Mouse (Mus musculus) thymus, postnatal 25 days (tissue): ENCODE data around the gene Fry.

ENCODE experiments used
- DNase-seq: peaks from one replicate; pipeline ENCODE4 v3.0.0; 2022

Gene Fry

GRCm38 (mm10) chr5:150404867-150405266 lies 286.4 kb downstream of the Fry start:
- no peak for DNase-seq

GRCm38 (mm10) chr5:150408979-150409378 lies 290.5 kb downstream of the Fry start:
- DNase-seq = peak; percentile 7

DNA sequence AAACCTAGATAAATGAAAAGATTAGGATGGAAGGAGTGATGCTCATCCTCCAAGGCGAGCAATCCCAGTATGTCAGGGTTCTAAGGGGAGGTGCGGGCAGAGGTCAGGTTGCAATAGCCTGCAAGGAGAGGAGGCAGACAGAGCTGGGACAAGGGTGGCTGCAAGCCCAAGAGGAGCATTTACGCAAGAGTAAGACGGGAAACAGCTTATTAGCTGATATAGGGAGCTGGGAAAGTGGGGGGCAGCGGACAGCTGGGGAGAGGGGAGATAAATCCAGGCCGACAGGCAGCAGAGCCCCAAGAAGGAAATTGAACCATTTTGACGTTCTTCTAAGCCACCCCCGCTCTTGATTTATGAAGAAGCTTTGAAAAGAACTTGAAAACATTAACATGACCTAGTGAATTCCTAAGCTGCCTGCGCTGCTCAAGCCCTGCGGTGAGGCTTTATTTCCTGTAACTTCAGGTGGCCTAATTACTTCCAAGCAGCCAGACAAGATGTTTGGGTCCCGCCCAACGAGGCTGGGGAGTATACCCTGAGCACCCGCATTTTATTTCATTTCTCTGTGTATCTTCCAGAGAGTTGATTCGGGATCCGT lies 291.1 kb downstream of the Fry start:
- DNase-seq = no peak

DNA sequence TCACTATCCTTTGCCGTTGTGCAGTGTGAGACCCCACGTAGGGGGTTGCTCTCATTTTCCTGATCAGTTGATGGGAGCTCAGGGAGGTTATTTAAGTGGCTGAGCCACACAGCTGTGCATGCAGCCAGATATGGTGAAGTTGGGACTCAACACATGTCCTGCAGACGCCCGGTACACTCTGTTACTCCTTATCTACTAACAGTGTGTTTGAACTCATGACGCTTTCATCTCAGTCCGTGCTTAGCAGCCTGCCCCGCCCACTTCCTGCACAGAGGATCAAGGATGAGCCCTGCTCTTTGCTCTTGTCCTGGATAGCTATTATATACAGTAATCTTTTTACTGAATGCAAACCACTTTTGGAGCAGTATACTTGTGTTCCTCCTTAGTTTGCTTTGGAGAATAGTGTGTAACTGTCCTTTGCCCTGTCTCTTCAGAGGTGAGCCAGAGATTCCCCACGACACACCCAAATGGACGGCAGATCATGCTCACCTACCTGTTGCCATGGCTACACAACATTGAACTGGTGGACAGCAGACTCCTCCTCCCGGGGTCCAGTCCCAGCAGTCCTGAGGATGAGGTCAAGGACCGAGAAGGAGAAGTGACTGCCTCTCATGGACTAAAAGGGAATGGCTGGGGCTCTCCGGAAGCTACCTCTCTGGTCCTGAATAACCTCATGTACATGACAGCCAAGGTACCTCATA lies 294.5 kb downstream of the Fry start:
- no peak for DNase-seq

DNA sequence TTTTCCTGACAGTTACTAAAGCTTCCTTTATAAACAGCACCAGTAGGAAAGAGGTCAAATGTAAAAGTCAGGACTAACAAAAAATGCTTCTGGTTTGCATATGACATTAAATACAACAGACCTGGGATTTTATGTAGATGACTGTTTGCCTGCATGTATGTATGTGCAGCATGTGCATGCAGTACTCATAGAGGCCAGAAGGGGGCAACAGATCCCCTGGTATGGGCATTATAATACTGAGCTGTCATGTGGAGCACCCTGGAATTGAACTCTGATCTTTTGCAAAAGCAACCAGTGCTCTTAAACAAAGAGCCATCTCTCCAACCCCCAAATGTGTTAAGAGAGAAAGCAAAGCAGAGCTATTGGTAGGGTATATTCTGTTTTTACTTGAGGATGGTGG lies 296.4 kb downstream of the Fry start:
- no peak for DNase-seq

DNA sequence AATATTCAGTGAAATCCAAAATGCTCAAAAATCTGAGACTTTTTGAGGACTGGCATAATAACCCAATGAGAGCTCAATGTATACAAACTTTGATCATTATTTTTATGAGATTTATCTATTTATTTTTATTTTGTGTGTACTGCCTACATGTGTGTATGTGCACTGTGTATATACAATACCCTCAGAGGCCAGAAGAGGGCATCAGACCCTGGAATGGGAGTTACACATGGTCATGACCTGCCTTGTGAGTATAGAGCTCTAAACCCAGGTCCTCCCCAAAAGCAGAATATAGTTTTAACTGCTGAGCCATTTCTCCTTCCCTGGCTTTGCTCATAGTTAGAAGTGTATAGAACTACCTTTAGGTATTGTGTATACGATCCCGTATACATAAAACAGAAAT lies 298.8 kb downstream of the Fry start:
- no peak for DNase-seq

DNA sequence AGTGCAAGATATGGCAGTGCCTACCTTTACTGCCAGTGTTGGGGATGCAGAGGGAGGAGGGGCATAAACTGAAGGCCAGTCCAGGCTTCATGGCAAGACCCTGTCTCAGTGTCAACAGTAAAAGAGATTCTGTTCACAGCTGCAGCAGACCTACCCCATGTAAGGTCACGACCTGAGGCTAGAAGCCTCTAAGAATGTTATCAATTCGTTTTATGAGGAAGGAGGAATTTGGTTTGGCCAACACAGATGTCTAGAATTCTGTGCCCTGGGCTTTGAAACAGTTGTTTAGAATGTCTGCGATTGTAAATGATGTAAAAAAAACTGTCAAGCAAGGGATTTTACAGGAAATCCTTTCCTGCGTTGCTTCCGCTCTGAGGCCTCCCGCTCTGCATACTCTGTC lies 299.6 kb downstream of the Fry start:
- no peak for DNase-seq

GRCm38 (mm10) chr5:150425038-150425437 lies 306.6 kb downstream of the Fry start:
- DNase-seq = no peak

GRCm38 (mm10) chr5:150426595-150426994 lies 308.1 kb downstream of the Fry start:
- DNase-seq = peak; percentile 48

GRCm38 (mm10) chr5:150431286-150431685 lies 312.8 kb downstream of the Fry start:
- peak; percentile 37 for DNase-seq

DNA sequence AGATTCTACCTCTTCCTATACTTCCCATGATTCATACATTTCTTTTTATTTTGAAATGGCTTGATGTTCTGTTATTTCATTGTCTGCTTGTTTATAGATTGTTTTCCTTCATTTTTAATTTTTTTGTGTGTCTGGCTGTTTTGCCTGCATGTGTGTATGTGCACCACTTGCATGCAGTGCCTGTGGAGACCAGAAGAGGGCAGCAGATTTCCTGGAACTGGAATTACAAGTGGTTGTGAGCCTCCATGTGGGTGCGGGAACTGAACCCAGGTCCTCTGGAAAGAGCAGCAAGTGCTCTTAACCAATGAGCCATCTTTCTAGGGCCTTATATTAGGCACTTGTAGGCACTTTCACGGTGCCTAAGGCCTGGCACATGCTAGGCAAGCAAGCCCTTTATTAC lies 314.5 kb downstream of the Fry start:
- DNase-seq = no peak

- no peak for DNase-seq
These were observed 318.4 kb downstream of the Fry start for GRCm38 (mm10) chr5:150436629-150437389.

DNA sequence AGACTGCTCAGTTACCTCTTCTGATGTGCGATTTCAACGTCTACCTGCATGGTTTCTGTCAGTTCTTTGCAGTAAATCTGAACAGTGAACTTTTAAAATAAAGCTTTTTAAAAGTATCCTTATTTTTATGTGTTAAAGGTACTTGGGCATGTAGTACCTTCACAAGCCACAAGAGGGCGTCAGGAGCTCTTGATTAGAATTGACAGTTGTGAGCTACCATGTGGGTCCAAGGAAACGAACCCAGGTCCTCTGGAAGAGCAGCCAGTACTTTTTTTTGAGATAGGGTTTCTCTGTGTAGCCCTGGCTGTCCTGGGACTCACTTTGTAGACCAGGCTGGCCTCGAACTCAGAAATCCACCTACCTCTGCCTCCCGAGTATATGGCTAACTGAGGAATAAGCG lies 323.2 kb downstream of the Fry start:
- peak; percentile 26 for DNase-seq

GRCm38 (mm10) chr5:150451281-150452003 lies 333.0 kb downstream of the Fry start:
- no peak for DNase-seq

GRCm38 (mm10) chr5:150452004-150452626 lies 333.7 kb downstream of the Fry start:
- no peak for DNase-seq

DNA sequence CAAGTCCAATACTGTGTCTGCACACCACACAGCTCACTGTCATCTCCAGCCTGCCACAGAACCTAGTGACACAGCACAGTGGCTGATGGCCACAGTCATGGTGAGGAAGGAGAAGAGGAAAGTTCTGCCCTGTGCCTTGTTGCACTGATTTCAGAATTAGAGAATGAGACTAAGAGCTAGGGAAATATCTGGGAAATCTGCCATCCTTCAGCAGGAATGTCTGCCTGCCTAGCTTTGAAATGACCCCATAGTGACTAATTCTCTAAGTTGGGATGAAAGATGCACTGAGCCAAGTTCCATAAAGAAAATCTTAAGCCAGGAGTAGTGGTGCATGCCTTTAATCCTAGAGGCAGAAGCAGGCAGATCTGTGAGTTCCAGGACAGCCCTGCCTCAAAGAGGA lies 334.2 kb downstream of the Fry start:
- DNase-seq = no peak

DNA sequence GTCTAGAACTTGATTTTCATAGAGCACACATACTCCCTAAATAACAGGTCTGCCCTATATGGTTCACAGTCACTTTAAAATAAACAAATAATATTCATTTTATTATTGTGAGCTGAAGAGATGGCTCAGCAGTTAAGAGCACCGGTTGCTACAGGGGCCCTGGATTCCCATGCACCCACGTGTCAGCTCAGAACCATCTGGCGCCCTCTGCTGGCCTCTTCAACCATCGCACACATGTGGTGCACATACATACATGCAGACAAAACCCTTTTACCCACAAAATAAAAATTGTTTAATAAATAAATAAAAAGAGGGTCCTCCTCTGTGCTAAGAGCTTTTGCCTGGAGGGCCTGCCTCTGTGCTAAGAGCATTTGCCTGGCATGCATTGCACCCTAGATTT lies 335.0 kb downstream of the Fry start:
- no peak for DNase-seq

- DNase-seq = no peak
These were observed 338.9 kb downstream of the Fry start for GRCm38 (mm10) chr5:150457165-150457903.

DNA sequence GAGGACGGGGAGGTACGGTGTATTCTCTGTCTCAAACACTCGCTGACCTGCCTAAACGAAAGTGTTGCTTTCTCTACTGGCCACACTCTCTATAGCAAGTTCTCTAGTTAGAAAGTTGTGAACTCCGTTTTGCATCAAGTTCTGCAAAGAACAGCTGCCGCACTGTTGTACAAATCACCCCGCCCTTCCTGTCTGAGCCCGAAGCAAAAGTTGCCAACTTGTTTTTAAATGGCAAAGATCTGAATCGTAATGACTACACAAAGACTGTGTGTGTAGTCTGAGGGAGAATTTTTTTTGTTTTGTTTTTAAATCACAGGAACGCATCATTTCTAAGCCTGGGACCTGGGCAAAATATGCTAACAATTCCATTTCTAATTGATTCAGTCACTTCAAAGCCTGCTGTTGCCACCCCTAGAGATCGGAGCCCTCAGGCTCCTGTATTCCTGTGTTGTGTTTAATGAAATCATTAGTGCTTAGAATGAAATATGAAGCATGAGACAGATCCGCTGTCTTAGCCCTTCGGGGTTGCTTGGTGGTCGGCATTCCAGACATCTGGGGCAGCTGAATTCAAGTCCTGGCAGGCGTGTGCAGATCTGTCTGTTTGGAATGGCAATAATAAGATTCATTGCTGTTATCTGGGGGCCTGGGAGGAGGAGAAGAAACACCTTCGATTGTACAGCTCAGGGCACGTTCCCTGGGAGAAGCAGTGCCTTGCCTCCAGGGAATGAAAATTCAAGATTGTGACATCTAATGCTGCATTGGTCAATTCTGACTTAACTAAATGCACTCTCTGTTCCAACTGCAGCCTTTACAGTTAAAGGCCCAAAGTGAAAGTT lies 339.7 kb downstream of the Fry start:
- DNase-seq = no peak

DNA sequence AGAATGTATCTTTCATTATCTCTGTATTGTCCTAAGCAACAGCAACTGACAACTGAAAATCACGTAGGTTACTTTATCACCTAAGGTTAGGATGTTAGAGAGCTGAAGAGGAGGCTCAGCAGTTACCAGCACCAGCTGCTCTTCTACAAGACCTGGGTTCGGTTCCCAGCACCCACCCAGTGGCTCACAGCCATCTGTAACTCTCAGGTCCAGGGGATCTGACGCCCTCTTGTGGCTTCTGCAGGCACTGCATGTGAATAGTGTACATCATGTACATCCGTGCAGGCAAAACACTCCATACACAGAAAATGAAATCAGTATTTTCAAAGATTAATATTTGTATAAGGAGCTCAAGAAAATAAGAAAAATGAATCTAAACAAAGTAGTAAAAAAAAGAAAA lies 341.4 kb downstream of the Fry start:
- no peak for DNase-seq

- no peak for DNase-seq
These were observed 346.3 kb downstream of the Fry start for GRCm38 (mm10) chr5:150464721-150465120.
